Mouse (Mus musculus) lung, postnatal 25 days (tissue): Measurements from ENCODE around the gene Pakap.

Experiments
- DNase-seq: peaks from one replicate; pipeline ENCODE4 v3.0.0; 2022; ENCODE audit warnings: low spot score

Gene Pakap

GRCm38 (mm10) chr4:57841911-57842310, 273.9 kb downstream of the Pakap start:
- DNase-seq, result no peak

DNA sequence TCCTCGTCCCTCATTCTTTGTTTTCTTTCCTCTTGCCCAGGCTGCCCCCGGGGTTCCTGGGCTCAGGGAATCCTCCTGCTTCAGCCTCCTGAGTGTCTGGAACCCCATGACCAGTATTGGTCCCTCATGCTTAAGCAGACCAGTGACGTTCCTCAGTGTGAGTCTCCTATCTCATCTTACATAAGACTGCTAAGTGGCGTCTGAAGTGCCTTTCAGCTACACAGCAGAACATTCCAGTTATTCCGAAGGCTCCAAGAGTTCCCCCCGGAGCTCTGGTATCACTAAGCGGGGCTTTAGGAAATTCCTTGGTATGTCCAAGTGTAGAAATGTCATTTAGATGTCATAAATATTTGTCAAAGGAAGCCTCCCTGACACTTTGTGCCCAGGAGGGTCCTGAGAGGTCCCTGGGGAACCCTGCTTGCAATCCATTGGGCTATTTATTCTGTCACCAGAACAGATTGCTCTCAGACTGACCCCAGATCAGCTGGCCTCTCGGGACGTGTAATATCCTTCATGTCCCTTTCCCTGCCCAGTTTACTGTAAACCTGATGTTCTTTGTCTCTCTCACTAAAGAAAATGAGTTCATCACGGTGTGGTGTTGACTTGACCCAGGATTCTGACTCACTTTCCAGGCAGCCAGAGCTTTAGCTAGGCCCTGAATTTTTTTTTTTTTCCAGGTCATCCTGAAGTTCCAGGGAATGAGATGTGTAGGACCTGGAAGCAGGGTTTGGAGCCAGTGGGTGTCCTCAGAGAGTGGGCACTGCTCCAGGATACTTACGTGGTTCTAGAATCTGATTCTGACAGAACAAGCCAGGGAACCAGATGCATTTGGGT, 274.7 kb downstream of the Pakap start:
- DNase-seq, result peak; percentile 63

GRCm38 (mm10) chr4:57845031-57845431, 277.1 kb downstream of the Pakap start:
- DNase-seq, result peak; percentile 95

DNA sequence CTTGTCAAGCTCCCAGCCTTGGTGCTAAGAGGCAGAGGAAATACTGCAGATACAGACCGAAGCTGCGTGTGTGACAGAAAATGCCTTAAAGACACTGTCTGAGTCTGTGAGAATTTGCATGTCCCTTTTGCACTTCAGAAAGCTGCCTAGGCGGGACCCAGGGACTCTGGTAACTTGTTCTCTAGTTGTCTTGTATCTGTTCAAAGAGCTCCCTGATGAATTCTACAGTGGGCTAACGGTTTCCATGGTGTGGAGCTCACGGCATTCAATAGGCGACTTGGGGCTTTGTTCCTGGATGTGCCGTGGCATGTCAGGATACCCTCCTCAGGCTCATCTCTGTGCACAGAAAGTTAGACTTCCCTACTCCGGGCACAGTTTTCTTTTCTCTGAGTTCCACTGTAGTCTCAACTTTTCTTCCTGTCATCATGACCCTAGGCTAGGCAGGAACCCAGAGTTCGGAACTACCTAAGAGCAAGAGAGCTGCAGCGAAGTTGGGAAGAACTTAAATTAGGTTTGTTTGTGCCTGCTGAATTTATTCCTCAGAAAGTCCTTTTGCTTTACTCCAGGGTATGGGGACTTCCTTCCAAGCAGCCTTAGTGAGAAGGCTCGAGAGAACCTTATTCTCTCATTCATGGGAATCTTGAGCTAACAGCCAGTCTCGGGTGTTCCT, 277.7 kb downstream of the Pakap start:
- no peak for DNase-seq

- no peak for DNase-seq
These were observed 278.5 kb downstream of the Pakap start for GRCm38 (mm10) chr4:57846381-57846990.

DNA sequence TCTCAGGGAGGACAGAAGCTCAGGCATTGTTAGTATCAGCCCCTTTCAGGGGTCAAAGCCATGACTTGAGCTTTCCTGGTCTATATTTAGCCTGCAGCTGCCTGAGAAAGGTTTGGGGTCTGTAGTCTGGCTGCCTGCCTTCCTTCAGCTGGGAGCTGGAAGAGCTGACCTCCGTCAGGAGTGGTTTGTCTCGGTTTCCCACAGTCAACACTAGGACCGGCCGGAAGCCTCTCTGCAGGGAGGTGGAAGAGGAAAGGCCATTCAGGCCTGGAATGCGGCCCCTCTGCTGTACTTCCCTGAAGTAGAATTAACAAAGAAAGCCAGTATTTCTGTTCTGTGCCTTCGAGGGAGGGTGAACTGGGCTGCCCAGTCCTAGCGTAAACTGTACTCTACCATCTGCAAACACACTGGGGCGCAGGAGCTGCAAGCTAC, 279.0 kb downstream of the Pakap start:
- no peak for DNase-seq

- DNase-seq, result no peak
These were observed 279.7 kb downstream of the Pakap start for GRCm38 (mm10) chr4:57847676-57848075.

GRCm38 (mm10) chr4:57849465-57849864, 281.5 kb downstream of the Pakap start:
- DNase-seq, result no peak

- DNase-seq, result no peak
These were observed 283.8 kb downstream of the Pakap start for GRCm38 (mm10) chr4:57851731-57852130.

DNA sequence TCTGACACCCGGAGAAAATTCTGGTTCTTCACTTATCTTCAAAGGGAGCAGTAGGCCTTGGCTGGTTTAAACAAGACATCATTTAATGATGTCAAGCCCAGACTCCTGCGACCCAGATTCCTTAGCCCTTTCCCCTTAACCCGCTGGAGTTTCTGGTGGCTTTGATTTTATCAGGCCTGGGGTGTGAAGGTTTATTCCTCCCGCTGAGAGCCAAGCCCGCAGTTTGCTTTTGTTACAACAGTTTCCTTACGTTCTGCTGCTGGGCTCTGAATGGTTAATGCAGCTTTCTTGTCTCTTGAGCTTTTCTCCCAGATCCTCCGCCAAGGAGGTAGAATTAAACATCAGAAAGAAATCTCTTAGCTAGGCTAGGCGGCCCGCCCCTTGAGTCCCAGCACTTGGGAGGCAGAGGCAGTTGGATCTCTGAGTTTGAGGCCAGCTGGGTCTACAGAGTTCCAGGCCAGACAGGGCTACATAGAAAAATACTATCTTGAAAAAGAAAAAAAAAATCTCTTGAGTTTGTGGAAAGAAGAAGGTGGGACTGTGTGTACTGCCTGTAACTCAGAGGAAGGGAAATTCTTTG, 284.6 kb downstream of the Pakap start:
- no peak for DNase-seq

DNA sequence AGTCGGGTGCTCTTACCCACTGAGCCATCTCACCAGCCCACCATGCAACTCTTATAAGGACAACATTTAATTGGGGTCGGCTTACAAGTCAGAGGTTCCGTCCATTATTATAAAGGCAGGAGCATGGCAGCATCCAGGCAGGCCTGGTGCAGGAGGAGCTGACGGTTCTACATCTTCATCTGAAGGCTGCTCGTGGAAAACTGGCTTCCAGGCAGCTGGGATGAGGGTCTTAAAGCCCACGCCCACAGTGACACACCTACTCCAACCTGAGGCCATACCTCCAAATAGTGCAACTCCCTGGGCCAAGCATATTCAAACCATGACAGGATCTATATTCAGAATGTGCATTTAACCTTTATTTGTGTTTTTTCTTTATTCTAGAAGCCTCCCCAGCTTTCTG, 286.2 kb downstream of the Pakap start:
- no peak for DNase-seq

DNA sequence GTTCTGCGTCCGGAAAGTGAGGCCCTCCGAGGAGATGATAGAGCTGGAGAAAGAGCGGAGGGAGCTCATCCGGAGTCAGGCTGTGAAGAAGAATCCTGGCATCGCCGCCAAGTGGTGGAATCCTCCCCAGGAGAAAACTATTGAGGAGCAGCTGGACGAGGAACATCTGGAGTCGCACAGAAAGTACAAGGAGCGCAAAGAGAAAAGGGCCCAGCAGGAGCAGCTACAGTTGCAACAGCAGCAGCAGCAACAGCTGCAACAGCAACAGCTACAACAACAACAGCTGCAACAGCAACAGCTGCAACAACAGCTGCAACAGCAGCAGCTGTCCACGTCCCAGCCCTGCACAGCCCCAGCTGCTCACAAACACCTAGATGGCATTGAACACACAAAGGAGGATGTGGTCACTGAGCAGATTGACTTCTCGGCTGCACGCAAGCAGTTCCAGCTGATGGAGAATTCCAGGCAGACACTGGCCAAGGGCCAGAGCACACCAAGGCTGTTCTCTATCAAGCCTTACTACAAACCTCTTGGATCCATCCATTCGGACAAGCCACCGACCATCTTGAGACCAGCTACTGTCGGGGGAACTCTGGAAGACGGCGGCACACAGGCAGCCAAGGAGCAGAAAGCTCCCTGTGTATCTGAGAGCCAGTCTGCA, 287.4 kb downstream of the Pakap start:
- peak; percentile 58 for DNase-seq

GRCm38 (mm10) chr4:57856673-57857072, 288.7 kb downstream of the Pakap start:
- no peak for DNase-seq

DNA sequence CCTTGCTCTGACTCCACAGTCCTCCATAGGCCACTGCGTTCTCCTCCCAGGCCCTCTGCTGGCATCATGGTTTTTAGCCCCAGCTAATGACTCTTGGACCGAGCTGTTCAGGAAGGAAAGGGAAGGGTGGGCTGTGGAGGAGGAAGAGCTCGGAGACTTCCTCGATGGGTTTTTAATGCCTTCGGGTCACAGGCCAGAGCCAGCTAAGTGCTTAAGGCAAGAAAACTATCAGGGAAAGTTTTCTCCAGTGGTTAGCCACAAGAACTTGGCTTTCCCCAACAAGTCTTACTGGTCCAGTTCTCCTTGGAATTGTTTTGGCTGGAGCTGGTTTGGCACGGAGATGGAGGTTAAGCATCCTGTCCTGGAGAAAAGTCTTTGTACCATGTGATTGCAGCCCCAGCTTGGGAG, 292.2 kb downstream of the Pakap start:
- DNase-seq, result peak; percentile 59

GRCm38 (mm10) chr4:57861166-57861565, 293.2 kb downstream of the Pakap start:
- DNase-seq, result no peak

DNA sequence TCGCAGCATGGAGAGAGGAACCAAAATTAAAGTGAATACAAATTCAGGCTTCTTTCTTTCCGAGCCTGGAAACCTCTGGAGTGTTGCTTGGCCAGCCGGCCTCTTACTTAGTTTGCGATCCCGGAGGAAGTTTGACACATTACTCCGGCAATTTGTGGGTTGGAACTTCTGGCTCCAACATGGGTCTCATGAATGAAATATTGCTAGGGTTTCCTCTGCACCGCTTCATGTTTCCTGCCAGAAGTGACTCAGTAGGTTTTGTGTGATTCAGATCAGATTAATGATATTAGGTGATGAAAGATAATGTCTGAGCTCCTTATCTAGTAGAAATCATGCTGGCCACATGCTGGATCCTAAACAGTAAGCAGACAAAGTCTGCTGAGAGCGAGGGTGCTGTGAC, 293.9 kb downstream of the Pakap start:
- no peak for DNase-seq

DNA sequence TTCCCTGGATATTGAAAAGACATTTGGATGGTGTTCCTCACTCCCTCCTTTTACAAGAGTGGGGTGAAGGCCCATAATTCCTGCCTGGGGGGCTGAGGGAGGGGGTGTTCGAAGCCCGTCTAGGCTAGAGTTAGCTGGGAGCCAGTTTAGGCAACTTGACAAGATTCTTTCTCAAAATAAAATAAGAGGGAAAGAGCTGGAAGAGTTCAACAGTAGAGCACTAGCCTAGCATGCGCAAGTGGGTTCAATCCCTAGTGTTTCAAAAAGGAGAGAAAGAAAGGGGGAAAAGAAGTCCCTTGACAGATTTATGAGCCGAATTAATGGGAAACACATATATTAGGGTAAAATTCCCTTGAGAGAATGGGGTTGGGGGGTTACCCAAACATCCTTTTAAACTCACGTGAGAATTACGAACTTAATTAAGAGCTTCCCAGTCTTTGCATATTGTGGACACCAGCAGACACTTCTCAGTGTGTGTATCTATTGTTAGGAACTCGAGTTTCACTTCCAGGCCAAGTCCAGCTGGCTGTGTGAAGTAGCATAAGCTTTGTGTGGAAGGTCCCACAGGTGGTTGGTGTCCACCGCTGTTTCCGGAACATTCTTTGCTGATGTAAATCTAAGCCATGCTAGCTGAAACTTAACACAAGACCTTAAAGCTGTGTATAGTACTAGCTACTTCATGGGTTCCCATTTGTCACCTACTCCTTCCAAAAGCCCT, 294.4 kb downstream of the Pakap start:
- no peak for DNase-seq

- peak; percentile 68 for DNase-seq
These were observed 298.1 kb downstream of the Pakap start for GRCm38 (mm10) chr4:57866088-57866487.

GRCm38 (mm10) chr4:57866990-57867389, 299.0 kb downstream of the Pakap start:
- no peak for DNase-seq

DNA sequence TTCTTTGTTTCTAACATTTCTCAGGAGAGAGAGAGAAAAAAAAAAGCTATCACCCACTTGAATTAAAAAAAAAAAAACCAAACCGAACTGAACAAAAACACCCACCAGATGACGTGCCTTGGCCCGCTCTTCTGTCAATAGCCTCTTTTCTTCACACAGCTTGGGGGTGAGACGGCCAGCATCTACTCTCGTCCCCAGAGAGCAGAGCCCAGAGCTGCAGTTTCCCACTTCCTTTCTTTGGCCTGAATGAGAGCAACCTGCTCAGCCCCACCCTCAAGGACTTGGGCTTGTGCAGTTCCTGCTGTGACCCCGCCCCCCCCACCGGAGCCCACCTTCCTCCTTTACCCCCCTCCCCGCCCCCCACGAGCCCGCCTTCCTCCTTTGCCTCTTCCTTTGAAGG, 299.5 kb downstream of the Pakap start:
- DNase-seq, result no peak

GRCm38 (mm10) chr4:57879137-57879536, 311.2 kb downstream of the Pakap start:
- no peak for DNase-seq
